Mouse (Mus musculus) urinary bladder, postnatal 14 days (tissue): ENCODE measurements at regions not wholly inside any gene's neighbourhood (a gene's known extent, or its start where the extent isn't known, plus 50 kb on each side); places are given as distances from the start of the nearest gene placed in this dataset.

Experiments used
- DNase-seq: peaks from one replicate; pipeline ENCODE4 v3.0.0; 2021; ENCODE audit warnings: low spot score

- no peak for DNase-seq
Observed at GRCm38 (mm10) chr4:131373172-131373571, 429.0 kb downstream of the Matn1 start.

DNA sequence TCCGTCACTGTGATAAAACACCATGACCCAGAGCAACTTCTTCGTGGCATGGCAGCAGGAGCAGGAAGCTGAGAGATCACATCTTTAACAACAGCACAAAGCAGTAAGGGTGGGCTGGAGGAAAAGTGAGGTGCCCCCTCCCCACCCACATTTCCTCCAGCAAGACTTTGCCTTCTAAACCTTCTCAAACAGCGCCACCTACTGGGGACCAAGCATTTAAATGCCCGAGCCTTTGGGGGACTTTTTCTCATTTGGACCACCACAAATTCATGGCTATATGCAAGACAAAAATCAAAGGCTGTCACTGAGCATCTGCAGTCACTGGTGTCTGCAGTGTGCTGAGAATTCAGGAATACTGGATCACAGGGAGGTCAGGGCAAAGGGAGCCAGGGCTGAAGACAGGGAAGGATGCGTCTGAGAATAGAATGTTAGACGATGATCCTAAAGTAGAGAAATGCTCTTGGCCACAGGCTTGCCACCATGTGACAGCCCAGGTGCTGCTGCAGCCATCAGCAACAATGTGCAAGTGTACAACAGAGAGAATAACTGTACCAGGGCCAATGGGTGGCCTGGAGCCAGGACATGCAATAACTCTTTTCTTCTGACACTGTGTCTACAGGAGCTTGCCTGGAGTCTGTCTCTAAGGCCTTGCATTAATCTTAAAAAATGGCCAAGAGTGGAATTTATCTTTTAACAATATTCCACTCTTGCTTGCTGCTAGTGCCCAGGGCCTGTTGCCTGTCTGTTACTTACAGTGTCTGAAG, 430.5 kb downstream of the Matn1 start:
- no peak for DNase-seq

DNA sequence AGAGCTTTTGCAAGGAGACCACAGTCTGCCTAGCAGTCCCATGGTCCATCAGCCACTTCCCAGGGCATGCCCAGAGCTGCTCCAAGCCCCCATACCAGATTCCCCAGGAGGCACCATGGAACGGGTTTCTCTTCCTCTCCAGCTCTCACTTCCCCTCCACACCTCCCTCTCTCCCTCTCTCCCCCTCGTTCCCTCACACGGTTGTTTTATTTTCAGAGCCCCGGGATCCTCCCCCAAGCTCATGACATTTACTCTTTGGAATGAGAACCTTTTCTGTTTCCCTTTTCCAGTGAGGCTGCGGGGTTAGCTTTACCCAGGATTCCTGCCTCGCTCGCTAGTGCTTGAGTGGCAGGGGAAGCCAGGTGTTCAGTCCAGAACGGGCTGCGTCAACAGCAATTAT, 436.9 kb downstream of the Matn1 start:
- no peak for DNase-seq

GRCm38 (mm10) chr4:131381529-131381928, 437.3 kb downstream of the Matn1 start:
- no peak for DNase-seq

- no peak for DNase-seq
Observed at GRCm38 (mm10) chr4:131383862-131384261, 439.7 kb downstream of the Matn1 start.

DNA sequence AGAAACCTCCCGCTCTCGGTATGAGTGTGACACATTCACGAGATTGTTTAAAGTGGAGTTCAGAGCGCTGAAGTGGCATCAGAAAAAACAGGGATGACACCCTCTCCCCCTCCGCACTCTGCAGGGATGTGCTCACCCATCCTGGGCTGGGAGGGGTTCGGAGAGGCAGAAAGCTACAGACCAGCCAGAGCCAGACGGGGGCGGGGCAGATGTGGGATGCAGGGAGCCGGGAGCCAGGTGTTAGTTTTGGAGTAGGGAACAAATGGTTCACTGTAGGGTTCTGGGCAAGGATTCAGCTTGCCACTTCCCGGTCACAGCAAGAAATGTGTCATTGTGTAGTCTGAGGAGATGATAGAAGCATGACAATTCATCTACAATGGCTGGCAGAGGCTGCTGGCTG, 442.8 kb downstream of the Matn1 start:
- no peak for DNase-seq

GRCm38 (mm10) chr4:131391119-131391923, 446.8 kb downstream of the Ptpru start:
- no peak for DNase-seq

- DNase-seq: no peak
Observed at GRCm38 (mm10) chr4:131391924-131392297, 446.2 kb downstream of the Ptpru start.

DNA sequence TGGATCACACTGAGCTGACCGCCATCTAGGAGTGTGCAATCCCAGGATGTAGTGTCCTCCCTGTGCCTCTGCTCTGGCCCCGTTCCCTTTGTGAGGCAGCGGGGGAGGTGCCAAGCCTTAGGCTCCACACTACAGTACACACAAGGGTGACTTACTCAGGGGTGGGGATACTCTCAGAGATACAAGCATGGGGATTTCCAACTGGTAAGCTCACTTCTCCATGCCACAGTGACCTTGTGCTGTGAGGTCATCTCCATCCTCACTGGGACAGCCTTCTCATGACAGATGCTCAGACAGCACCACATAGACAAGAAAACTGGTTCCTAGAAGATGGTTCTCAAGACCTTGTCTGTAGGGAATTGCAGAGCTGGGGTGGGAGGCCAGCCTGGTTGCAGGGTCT, 445.6 kb downstream of the Ptpru start:
- no peak for DNase-seq

- no peak for DNase-seq
Observed at GRCm38 (mm10) chr4:131396226-131396840, 441.8 kb downstream of the Ptpru start.

DNA sequence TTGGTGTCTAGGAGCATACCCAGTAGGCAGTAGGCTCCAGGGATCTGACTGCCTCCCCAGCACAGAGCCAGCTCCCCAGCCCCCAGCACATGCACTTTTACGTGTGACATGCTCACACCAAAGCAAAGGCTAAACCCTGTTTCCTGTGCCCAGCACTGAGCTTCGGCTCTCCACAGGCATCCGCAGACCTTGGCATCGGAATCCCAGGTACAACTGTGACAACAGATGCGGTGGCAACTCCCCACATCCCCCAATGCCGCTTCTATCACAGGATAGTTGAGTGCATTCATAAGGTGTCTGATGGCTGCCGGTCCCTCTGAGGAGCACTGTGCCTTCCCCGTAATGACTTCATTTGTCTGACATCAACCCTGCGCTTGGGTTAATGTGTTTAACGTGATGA, 440.9 kb downstream of the Ptpru start:
- no peak for DNase-seq

GRCm38 (mm10) chr4:131400756-131401155, 437.3 kb downstream of the Ptpru start:
- DNase-seq: peak; percentile 80

- DNase-seq: no peak
Observed at GRCm38 (mm10) chr4:131401255-131401654, 436.8 kb downstream of the Ptpru start.

DNA sequence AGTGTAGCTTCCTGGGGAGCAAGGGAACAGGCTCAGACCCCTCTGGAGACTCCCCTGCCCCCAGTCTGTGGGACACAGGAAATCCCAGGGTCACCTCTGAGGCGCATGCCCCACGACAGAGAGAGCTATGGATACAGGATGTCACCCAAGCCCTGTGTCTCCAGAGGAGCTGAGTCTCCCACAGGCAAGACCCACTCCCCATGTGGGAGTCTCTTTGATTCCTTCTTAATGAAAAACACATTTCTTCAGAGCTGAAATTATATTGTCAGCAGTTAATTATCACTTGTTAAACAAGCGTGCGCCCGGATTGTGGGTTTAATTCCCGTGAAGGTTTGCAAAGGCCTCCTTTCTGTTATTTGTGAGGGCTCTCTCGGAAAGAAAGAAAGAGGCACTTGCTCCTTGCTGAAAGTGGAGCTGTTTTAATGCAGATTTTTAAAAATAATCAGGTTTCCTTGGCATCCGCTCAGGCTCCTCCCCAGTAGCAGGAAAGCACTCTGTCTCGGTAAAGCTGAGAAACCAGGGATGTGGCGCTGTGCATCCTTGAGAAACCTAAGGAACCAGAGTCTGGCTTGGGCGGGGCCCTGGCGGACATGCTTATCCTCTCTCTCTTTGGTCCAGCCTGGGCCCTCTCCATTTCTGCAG, 432.6 kb downstream of the Ptpru start:
- DNase-seq: no peak

DNA sequence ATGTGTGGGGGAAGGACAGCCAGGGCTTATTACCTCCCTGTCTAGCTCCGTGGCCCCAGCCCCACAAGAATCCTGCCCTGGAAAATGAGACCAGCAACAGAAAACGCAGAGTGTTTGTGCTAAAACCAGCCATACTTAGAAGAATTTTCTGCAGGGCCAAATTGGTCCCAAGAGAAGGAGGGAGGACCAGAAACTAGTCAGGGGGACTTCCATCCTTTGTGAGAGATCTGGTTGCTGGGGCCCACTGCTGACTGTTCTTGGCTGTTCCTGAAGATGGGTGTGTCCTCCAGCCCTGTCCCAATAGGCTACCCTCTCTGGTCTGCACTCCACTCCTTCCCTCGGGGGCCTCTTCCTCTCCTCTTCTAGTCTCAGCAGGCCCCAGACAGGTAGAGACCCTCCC, 430.6 kb downstream of the Ptpru start:
- DNase-seq: no peak

DNA sequence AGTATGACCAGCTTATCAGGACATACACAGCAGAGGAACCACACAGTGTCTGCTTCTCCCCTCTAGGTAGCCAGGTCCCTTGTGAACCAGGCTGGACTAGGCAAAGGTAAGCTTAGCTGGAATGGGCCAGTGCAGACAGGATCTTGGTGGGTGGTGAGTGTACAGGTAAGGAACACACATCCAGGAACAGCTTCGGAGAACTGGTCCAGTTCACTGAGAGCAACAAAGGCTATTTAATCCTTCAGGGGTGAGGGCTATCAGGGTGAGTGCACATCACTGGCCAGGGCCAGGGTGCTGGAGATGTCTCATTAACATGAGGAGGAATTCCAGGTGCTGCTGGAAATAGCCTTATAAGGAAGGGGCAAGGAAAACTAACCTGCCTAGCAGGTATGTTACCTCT, 429.4 kb downstream of the Ptpru start:
- no peak for DNase-seq

- peak; percentile 58 for DNase-seq
Observed at GRCm38 (mm10) chr4:131409805-131410204, 428.3 kb downstream of the Ptpru start.

DNA sequence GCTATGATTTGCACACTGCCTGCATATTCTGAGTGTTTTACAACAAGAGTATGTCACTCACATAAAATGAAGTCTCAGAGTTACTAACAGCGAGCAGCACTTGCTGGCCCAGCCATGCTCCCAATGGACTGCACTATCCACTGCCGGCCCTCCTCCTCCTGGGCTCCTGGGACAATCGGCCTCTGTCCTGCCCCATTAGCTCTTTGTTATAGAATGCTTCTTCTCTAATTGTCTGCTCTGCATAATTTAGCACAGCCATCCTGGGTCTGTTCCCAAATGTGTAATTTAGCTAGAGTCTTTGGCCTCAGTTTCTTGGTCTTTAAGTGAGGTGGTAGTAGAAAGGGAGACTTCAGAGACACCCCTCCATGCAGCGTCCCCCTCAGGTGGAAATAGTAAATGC, 426.2 kb downstream of the Ptpru start:
- DNase-seq: no peak

GRCm38 (mm10) chr4:131413380-131413779, 424.7 kb downstream of the Ptpru start:
- peak; percentile 28 for DNase-seq

- no peak for DNase-seq
Observed at GRCm38 (mm10) chr4:131415453-131415852, 422.6 kb downstream of the Ptpru start.

GRCm38 (mm10) chr4:131416209-131416608, 421.9 kb downstream of the Ptpru start:
- DNase-seq: no peak

DNA sequence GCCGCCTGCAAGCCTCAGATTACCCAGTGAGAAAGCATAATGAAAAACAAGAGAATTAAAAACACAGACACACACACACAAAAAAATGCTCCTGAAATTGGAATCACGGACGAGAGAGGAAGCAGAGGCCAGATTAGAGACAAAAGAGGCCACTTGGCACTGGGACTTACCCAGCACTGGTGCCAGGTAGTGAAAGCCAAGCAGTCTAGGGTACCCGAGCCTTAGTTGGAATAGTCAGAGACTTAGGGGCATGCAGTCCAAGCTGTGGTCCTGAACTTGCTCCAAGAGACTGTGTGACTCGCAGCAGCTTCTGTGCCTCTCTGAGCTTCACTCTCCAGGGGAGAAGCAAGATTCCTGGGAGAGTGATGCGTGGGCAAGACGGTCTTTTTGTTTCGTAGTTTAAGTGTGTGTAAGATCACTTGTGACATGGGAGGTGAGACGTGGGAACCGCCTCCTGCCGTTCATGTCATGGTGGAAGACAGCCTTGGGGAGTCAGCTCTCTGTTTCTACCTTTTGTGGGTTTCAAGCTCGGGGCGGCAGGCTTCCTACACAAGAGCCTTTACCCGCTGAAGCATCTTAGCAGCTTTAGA, 420.8 kb downstream of the Ptpru start:
- no peak for DNase-seq
